Comparison of ENCODE assay signal across 21 mouse cellular contexts in the genomic region with DNA sequence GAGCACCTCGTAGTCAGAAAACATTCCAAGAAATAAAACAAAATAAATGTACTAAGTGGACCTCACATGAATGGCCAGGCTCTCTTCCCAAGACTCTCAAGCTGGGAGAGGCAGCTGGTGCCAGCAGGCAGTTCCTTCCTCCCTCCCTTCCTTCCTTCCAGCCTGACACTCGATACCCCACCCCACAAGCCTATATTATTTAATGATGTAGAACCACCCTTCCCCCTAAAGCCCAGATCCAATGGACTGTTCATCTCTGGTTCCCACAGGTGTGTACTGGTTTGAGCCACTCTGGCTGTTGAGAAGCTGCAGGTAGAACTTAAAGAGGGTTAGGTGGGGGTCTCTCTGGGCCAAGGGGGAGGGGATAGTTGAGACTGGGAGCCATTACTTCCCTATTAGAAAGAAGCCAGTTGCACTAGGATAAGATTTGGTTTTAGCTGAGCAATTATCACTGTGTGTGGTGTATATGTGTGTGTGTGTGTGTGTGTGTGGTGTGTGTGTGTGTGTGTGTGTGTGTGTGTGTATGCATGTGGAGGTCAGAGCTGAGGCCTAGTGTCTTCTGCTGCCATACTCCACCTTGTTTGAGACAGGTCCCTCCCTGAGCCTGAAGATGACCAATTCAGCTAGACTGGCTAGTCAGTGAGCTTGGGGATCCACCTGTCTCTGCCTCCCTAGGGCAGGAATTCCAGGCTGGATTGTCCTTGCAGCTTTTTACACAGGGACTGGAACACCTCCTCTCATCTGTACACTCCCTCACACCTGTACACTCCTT.
DNase-seq lines count a peak whose midpoint lies in the region; TF ChIP-seq lines count a peak whose summit lies in the region.
"Had no signal": no experiment of that assay in that cellular context is flagged by ENCODE, and none has a peak within 500 bp of the region (broad histone marks: within the 10 kb centered on the region; RNA-seq: fewer than 3 reads in every experiment).

No protein-coding gene starts in this region.

- TF ChIP-seq POLR2A in kidney, adult 2 months (IDR thresholded peaks at IDR 0.05; ENCODE audit: low read depth, low read length) = no peak

- no peaks in the 10 kb centered on the region for H3K27me3 ChIP-seq in kidney, adult 2 months (replicated peaks; ENCODE audit: control insufficient read depth, insufficient read depth, low read length)
- H3K27me3 ChIP-seq: CH12.LX; embryonic facial prominence, embryonic 12.5 days; intestine, embryonic 15.5 days; neural tube, embryonic 12.5 days had no signal

- H3K4me3 ChIP-seq in kidney, adult 2 months (ENCODE audit: insufficient read depth, low read depth, low read length) = no peak overlapping the region
- H3K4me3 ChIP-seq: embryonic facial prominence, embryonic 12.5 days; intestine, embryonic 15.5 days; left cerebral cortex, adult 2 months; megakaryocyte, embryonic 14.5 days; neural tube, embryonic 12.5 days had no signal

- DNase-seq in embryo, embryonic 9.5 days (ENCODE audit: extremely low spot score) = peak; percentile 34
- DNase-seq in embryo, embryonic 10.5 days (ENCODE audit: low spot score) = no peak
- DNase-seq in kidney, postnatal 10 days = peak; percentile 37
- DNase-seq in kidney, adult 2 months = no peak
- peak; percentile 62 for DNase-seq in ES-CJ7 (ENCODE audit: low read depth, low spot score)
- DNase-seq in kidney, postnatal 4 days = peak; percentile 42 to 57
- no peak for DNase-seq in spleen, postnatal 14 days (ENCODE audit: low spot score in 2 of 2)
- DNase-seq in c-Kit-positive CD71-positive TER-119-positive erythroid progenitor cells, embryonic 14.5 days (ENCODE audit: low spot score) = no peak
- DNase-seq: adrenal gland, postnatal 36 days; cerebellum, adult 8-10 months; heart, adult 18-20 months; heart, postnatal 4 days; lung, postnatal 10 days; thymus, postnatal 4 days had no signal

- H3K4me1 ChIP-seq in kidney, adult 2 months (ENCODE audit: control insufficient read depth, insufficient read depth, low read length) = no peaks in the 10 kb centered on the region
- H3K4me1 ChIP-seq: megakaryocyte, embryonic 14.5 days had no signal

- no peak overlapping the region for H3K27ac ChIP-seq in kidney, adult 2 months (ENCODE audit: insufficient read depth, low read depth, low read length)
- H3K27ac ChIP-seq: embryonic facial prominence, embryonic 12.5 days; intestine, embryonic 15.5 days; left cerebral cortex, adult 2 months; liver, embryonic 14.5 days; neural tube, embryonic 12.5 days had no signal

- TF ChIP-seq CTCF in kidney, adult 2 months (conservative IDR thresholded peaks at IDR 0.05; ENCODE audit: insufficient read depth, insufficient read length, low read depth, low read length) = no peak

- no peaks in the 10 kb centered on the region for H3K36me3 ChIP-seq in kidney, adult 2 months (ENCODE audit: control insufficient read depth, insufficient read depth, low read length)
- H3K36me3 ChIP-seq: embryonic facial prominence, embryonic 12.5 days; intestine, embryonic 15.5 days; neural tube, embryonic 12.5 days had no signal

- WGBS in kidney, adult 2 months = 38% methylated on average over 2 of the region's 2 CpGs

Comparison
In these comparisons a context has a peak if more than half of its experiments do, and no peak if none do; other contexts are left out.
1. DNase-seq: peak in embryo, embryonic 9.5 days (single experiment), kidney, postnatal 10 days (single experiment), ES-CJ7 (single experiment) and kidney, postnatal 4 days (2 of 2); none in embryo, embryonic 10.5 days (single experiment), kidney, adult 2 months (single experiment), spleen, postnatal 14 days (0 of 2) and c-Kit-positive CD71-positive TER-119-positive erythroid progenitor cells, embryonic 14.5 days (single experiment).